Mouse (Mus musculus): ENCODE data around the gene Nudcd2. TPM values are rescaled to one million over a fixed set of nuclear protein-coding genes. Genes with fewer than 3 reads are reported as not detected.

Nudcd2 gene
- polyA plus RNA-seq, 1 experiment from 2014 or later = 63.3 TPM

GRCm38 (mm10) chr11:40775315-40776269, 42.1 kb downstream of the Nudcd2 start:
- WGBS (ENCODE audit: insufficient replicate concordance) = 42% methylated on average over 12 of the region's 12 CpGs
- Histone ChIP-seq H3K9ac (ENCODE audit: low read depth, low read length) (no peak overlapping the region), H3K27ac (ENCODE audit: low read length) (no peak overlapping the region), H3K4me2 (ENCODE audit: low read depth, low read length) (no peak overlapping the region), H3K4me3 (ENCODE audit: low read depth, low read length) (no peak overlapping the region), H3K9me3 (replicated peaks; ENCODE audit: control insufficient read depth, low read length) (no peaks in the 10 kb centered on the region), H3K4me1 (ENCODE audit: control insufficient read depth, low read depth, low read length) (no peaks in the 10 kb centered on the region), H3K36me3 (ENCODE audit: control insufficient read depth, insufficient read depth) (no peaks in the 10 kb centered on the region), H3K27me3 (ENCODE audit: control insufficient read depth, insufficient read depth, low read depth, low read length) (no peaks in the 10 kb centered on the region)
- no peak for ATAC-seq (ENCODE audit: low read depth)

- no peaks in the 10 kb centered on the region for H3K4me1 ChIP-seq (ENCODE audit: control insufficient read depth, low read depth, low read length)
- H3K27me3 ChIP-seq (ENCODE audit: control insufficient read depth, insufficient read depth, low read depth, low read length) = no peaks in the 10 kb centered on the region
- H3K4me2 ChIP-seq (ENCODE audit: low read depth, low read length) = no peak overlapping the region
- no peaks in the 10 kb centered on the region for H3K36me3 ChIP-seq (ENCODE audit: control insufficient read depth, insufficient read depth)
- H3K4me3 ChIP-seq (ENCODE audit: low read depth, low read length) = no peak overlapping the region
- no peak for ATAC-seq (ENCODE audit: low read depth)
- no peaks in the 10 kb centered on the region for H3K9me3 ChIP-seq (replicated peaks; ENCODE audit: control insufficient read depth, low read length)
- H3K9ac ChIP-seq (ENCODE audit: low read depth, low read length) = no peak overlapping the region
- WGBS (ENCODE audit: insufficient replicate concordance) = 48% methylated on average over 2 of the region's 2 CpGs
- H3K27ac ChIP-seq (ENCODE audit: low read length) = no peak overlapping the region
Measured at GRCm38 (mm10) chr11:40781857-40782256, 48.4 kb downstream of the Nudcd2 start.

GRCm38 (mm10) chr11:40783346-40783745, 49.9 kb downstream of the Nudcd2 start:
- no peaks in the 10 kb centered on the region for H3K36me3 ChIP-seq (ENCODE audit: control insufficient read depth, insufficient read depth)
- no peak overlapping the region for H3K4me2 ChIP-seq (ENCODE audit: low read depth, low read length)
- WGBS (ENCODE audit: insufficient replicate concordance) = 72% methylated on average over 1 of the region's 1 CpGs
- no peak overlapping the region for H3K4me3 ChIP-seq (ENCODE audit: low read depth, low read length)
- ATAC-seq (ENCODE audit: low read depth) = no peak
- H3K4me1 ChIP-seq (ENCODE audit: control insufficient read depth, low read depth, low read length) = no peaks in the 10 kb centered on the region
- no peak overlapping the region for H3K9ac ChIP-seq (ENCODE audit: low read depth, low read length)
- H3K27me3 ChIP-seq (ENCODE audit: control insufficient read depth, insufficient read depth, low read depth, low read length) = no peaks in the 10 kb centered on the region
- H3K9me3 ChIP-seq (replicated peaks; ENCODE audit: control insufficient read depth, low read length) = no peaks in the 10 kb centered on the region
- H3K27ac ChIP-seq (ENCODE audit: low read length) = no peak overlapping the region

GRCm38 (mm10) chr11:40784326-40784725, 50.9 kb downstream of the Nudcd2 start:
- H3K4me2 ChIP-seq (ENCODE audit: low read depth, low read length) = no peak overlapping the region
- H3K9ac ChIP-seq (ENCODE audit: low read depth, low read length) = no peak overlapping the region
- ATAC-seq (ENCODE audit: low read depth) = no peak
- H3K27me3 ChIP-seq (ENCODE audit: control insufficient read depth, insufficient read depth, low read depth, low read length) = no peaks in the 10 kb centered on the region
- H3K4me1 ChIP-seq (ENCODE audit: control insufficient read depth, low read depth, low read length) = no peaks in the 10 kb centered on the region
- H3K4me3 ChIP-seq (ENCODE audit: low read depth, low read length) = no peak overlapping the region
- no peaks in the 10 kb centered on the region for H3K36me3 ChIP-seq (ENCODE audit: control insufficient read depth, insufficient read depth)
- WGBS (ENCODE audit: insufficient replicate concordance) = 61% methylated on average over 8 of the region's 8 CpGs
- H3K9me3 ChIP-seq (replicated peaks; ENCODE audit: control insufficient read depth, low read length) = no peaks in the 10 kb centered on the region
- H3K27ac ChIP-seq (ENCODE audit: low read length) = no peak overlapping the region

- no peak overlapping the region for H3K27ac ChIP-seq (ENCODE audit: low read length)
- no peaks in the 10 kb centered on the region for H3K36me3 ChIP-seq (ENCODE audit: control insufficient read depth, insufficient read depth)
- no peaks in the 10 kb centered on the region for H3K9me3 ChIP-seq (replicated peaks; ENCODE audit: control insufficient read depth, low read length)
- H3K4me2 ChIP-seq (ENCODE audit: low read depth, low read length) = no peak overlapping the region
- H3K4me1 ChIP-seq (ENCODE audit: control insufficient read depth, low read depth, low read length) = no peaks in the 10 kb centered on the region
- no peak overlapping the region for H3K4me3 ChIP-seq (ENCODE audit: low read depth, low read length)
- no peak for ATAC-seq (ENCODE audit: low read depth)
- 64% methylated on average over 2 of the region's 2 CpGs for whole genome bisulfite sequencing (ENCODE audit: insufficient replicate concordance)
- no peaks in the 10 kb centered on the region for H3K27me3 ChIP-seq (ENCODE audit: control insufficient read depth, insufficient read depth, low read depth, low read length)
- no peak overlapping the region for H3K9ac ChIP-seq (ENCODE audit: low read depth, low read length)
Measured at GRCm38 (mm10) chr11:40786900-40787299, 53.4 kb downstream of the Nudcd2 start.

Other genes starting within 250 kb of the Nudcd2 start
- gene Mat2b, start 38.5 kb upstream of the Nudcd2 start, polyA plus RNA-seq (2015; fragmentation: Nextera tagmentation; extraction: Ambion mirVana) = 49.4 and 53.1 TPM in 2 replicates
- 45.2 and 53.3 TPM in 2 replicates for gene Hmmr, start 245 bp upstream of the Nudcd2 start, polyA plus RNA-seq (2015; fragmentation: Nextera tagmentation; extraction: Ambion mirVana)
- 16.9 and 17.7 TPM in 2 replicates for gene Ccng1, start 21.6 kb downstream of the Nudcd2 start, polyA plus RNA-seq (2015; fragmentation: Nextera tagmentation; extraction: Ambion mirVana)

Measured in liver, embryonic 16.5 days (tissue).